In genomic region chr17:15137443-15137842, GRCm38 (mm10) we compare ENCODE assay signal across 8 mouse cellular contexts.
DNase-seq lines count a peak whose midpoint lies in the region; ATAC-seq lines count a peak whose summit lies in the region.

No protein-coding gene starts in this region.

- peak; percentile 89 to 93 for ATAC-seq in hematopoietic stem cell, adult 5-6 weeks (replicated peaks in 1 of 2; ENCODE audit: insufficient read depth in 1 of 2, low FRiP score in 2 of 2, low TSS enrichment in 1 of 2, low read depth in 1 of 2, poor library complexity in 2 of 2, severe bottlenecking in 2 of 2)
- no peak for ATAC-seq in frontal cortex, adult (ENCODE audit: low TSS enrichment)

- DNase-seq in gastrocnemius, postnatal 14 days: peak; percentile 13
- no peak for DNase-seq in gastrocnemius, adult 18-20 months (ENCODE audit: low spot score)
- DNase-seq in adrenal gland, postnatal 36 days: peak; percentile 39 to 40
- peak; percentile 78 to 90 for DNase-seq in lung, postnatal 4 days
- DNase-seq in layer of hippocampus, postnatal 14 days (ENCODE audit: low spot score in 2 of 2): no peak
- no peak for DNase-seq in urinary bladder, adult 2 months (ENCODE audit: low spot score)

- intact Hi-C loops in gastrocnemius, postnatal 14 days (cut with DNase I; ENCODE audit: low total_unique reads): no loop called here

Comparison
In these comparisons a context has a peak if more than half of its experiments do, and no peak if none do; other contexts are left out.
1. DNase-seq: peak in gastrocnemius, postnatal 14 days (single experiment), adrenal gland, postnatal 36 days (2 of 2) and lung, postnatal 4 days (2 of 2); none in gastrocnemius, adult 18-20 months (single experiment), layer of hippocampus, postnatal 14 days (0 of 2) and urinary bladder, adult 2 months (single experiment).